Mouse (Mus musculus) G1E (cell line): ENCODE measurements around the gene Tulp2.

Source experiments
- CTCF ChIP-seq: IDR thresholded peaks from 2 replicates; pipeline ENCODE4 v1.5.1; 2012; ENCODE audit warnings: low read depth, low read length, inconsistent platforms, mixed read lengths
- POLR2AphosphoS5 ChIP-seq: IDR thresholded peaks from 2 replicates; pipeline ENCODE4 v1.6.1; 2012; ENCODE audit warnings: low read depth, low read length, inconsistent platforms; ENCODE audit not compliant: insufficient replicate concordance
- TAL1 ChIP-seq: conservative IDR thresholded peaks from 2 replicates; pipeline ENCODE4 v1.6.1; 2012; ENCODE audit warnings: low read depth, low read length, inconsistent platforms, mixed read lengths

GRCm38 (mm10) chr7:45525809-45526473 is 44.3 kb downstream of the Tulp2 start, which contains the start of the genes Ppp1r15a and Plekha4:
- TF ChIP-seq TAL1, result no peak
- TF ChIP-seq CTCF, result no peak
- peak; percentile 91; the same call in 1 of the 2 replicates for TF ChIP-seq POLR2AphosphoS5
